Mouse (Mus musculus): ENCODE measurements around the gene Scp2. TPM values are rescaled to one million over a fixed set of nuclear protein-coding genes. Genes with fewer than 3 reads are reported as not detected.
A peak's percentile ranks its signal among the peaks of the same experiment; 100 is the strongest.
"Not testable (repeated sequence)": the region's sequence is repeated elsewhere in the genome, so short reads cannot be mapped to it uniquely, and the experiment has no call there.

Scp2 gene
- 217 and 227 TPM in 2 replicates for polyA plus RNA-seq (2014; fragmentation: Nextera tagmentation; extraction: Ambion mirVana)

GRCm38 (mm10) chr4:108144880-108145279 is at the start of gene Scp2:
Scp2 (minus strand) TSS chr4:108144998.
- H3K36me3 ChIP-seq (ENCODE audit: control insufficient read depth, insufficient read depth, low read length), result no peaks in the 10 kb centered on the region
- H3K27me3 ChIP-seq (replicated peaks; ENCODE audit: control insufficient read depth, insufficient read depth, low read length), result no peaks in the 10 kb centered on the region
- H3K27ac ChIP-seq (ENCODE audit: low read depth), result no peak within 1 kb of the TSS
- 72% methylated on average over 1 of the region's 1 CpGs for WGBS
- no peak for ATAC-seq (replicated peaks; ENCODE audit: low FRiP score, low TSS enrichment, low read depth)
- DNase-seq (ENCODE audit: low spot score), result no peak
- no peak within 1 kb of the TSS for H3K4me2 ChIP-seq (ENCODE audit: low read length)
- peaks cover 3% of the 10 kb centered on the region; the same call in 1 of the 2 replicates for H3K9me3 ChIP-seq (ENCODE audit: control insufficient read depth, low read length)
- no peaks in the 10 kb centered on the region for H3K4me1 ChIP-seq (replicated peaks; ENCODE audit: control insufficient read depth, insufficient read depth, low read length)
- no peak within 1 kb of the TSS for H3K9ac ChIP-seq (ENCODE audit: low read length)
- no peak within 1 kb of the TSS for H3K4me3 ChIP-seq (ENCODE audit: low read depth, low read length)

DNA sequence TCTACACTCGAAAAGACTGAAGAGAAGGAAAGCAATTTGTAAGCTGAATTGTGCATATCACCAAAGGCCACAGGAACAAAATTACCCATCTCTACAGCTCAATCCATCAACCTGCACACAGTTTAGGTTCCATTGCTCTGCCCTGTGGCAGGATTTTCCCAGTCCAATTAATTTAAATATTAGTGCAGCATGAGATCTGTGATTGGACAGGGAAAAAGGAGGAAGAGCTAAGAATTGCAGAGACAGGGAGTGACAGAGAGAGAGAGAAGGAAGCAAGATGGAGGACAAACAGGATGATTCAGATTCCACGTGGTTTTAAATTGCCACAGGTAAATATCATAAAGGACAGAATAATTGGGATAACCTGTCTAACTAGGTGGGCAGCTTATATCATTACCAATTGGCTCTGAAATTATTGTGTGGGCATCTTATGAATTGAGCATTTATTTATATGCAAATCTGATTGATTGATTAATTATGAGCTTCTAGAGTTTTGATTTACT is 48.1 kb upstream of the Scp2 start:
- WGBS, result 63% methylated on average over 2 of the region's 2 CpGs
- Histone ChIP-seq H3K27me3 (replicated peaks; ENCODE audit: control insufficient read depth, insufficient read depth, low read length) (no peaks in the 10 kb centered on the region), H3K4me2 (ENCODE audit: low read length) (no peak overlapping the region), H3K9me3 (ENCODE audit: control insufficient read depth, low read length) (no peaks in the 10 kb centered on the region), H3K9ac (ENCODE audit: low read length) (no peak overlapping the region), H3K4me3 (ENCODE audit: low read depth, low read length) (no peak overlapping the region), H3K4me1 (replicated peaks; ENCODE audit: control insufficient read depth, insufficient read depth, low read length) (no peaks in the 10 kb centered on the region), H3K27ac (ENCODE audit: low read depth) (no peak overlapping the region), H3K36me3 (ENCODE audit: control insufficient read depth, insufficient read depth, low read length) (no peaks in the 10 kb centered on the region)
- ATAC-seq (replicated peaks; ENCODE audit: low FRiP score, low TSS enrichment, low read depth), result no peak
- DNase-seq (ENCODE audit: low spot score), result no peak

GRCm38 (mm10) chr4:108182278-108182677 is 37.5 kb upstream of the Scp2 start:
- DNase-seq (ENCODE audit: low spot score) (no peak), ATAC-seq (replicated peaks; ENCODE audit: low FRiP score, low TSS enrichment, low read depth) (no peak)
- H3K4me2 ChIP-seq (ENCODE audit: low read length), result no peak overlapping the region
- no peaks in the 10 kb centered on the region for H3K9me3 ChIP-seq (ENCODE audit: control insufficient read depth, low read length)
- H3K4me3 ChIP-seq (ENCODE audit: low read depth, low read length), result no peak overlapping the region
- no peak overlapping the region for H3K9ac ChIP-seq (ENCODE audit: low read length)
- no peaks in the 10 kb centered on the region for H3K27me3 ChIP-seq (replicated peaks; ENCODE audit: control insufficient read depth, insufficient read depth, low read length)
- no peaks in the 10 kb centered on the region for H3K36me3 ChIP-seq (ENCODE audit: control insufficient read depth, insufficient read depth, low read length)
- no peak overlapping the region for H3K27ac ChIP-seq (ENCODE audit: low read depth)
- H3K4me1 ChIP-seq (replicated peaks; ENCODE audit: control insufficient read depth, insufficient read depth, low read length), result no peaks in the 10 kb centered on the region
- WGBS, result 50% methylated on average over 1 of the region's 1 CpGs

DNA sequence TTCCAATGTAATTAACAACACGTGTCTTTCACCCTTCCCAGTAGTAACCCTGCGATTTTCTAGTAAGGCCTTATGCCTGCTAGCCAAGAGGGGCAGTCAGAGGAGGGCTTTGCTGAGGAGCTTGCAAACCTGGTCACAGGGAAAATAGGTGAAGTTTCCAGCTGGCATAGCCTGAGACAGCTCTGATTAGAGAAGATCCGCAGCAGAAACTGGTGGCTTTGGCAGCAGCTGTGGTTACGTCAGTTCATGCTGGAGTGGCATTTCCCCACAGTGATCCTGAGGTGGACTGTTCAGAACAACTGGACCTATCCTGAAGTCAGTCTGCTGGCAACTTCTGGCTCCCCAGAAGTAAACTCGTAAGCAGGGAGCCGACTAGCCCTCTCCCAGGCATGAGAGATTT is 23.3 kb upstream of the Scp2 start:
- Histone ChIP-seq H3K9me3 (ENCODE audit: control insufficient read depth, low read length) (no peaks in the 10 kb centered on the region), H3K4me3 (ENCODE audit: low read depth, low read length) (no peak overlapping the region), H3K36me3 (ENCODE audit: control insufficient read depth, insufficient read depth, low read length) (peaks cover 7% of the 10 kb centered on the region), H3K27ac (ENCODE audit: low read depth) (no peak overlapping the region), H3K4me1 (replicated peaks; ENCODE audit: control insufficient read depth, insufficient read depth, low read length) (no peaks in the 10 kb centered on the region), H3K4me2 (ENCODE audit: low read length) (no peak overlapping the region), H3K9ac (ENCODE audit: low read length) (no peak overlapping the region), H3K27me3 (replicated peaks; ENCODE audit: control insufficient read depth, insufficient read depth, low read length) (no peaks in the 10 kb centered on the region)
- WGBS, result 86% methylated on average over 6 of the region's 6 CpGs
- no peak for DNase-seq (ENCODE audit: low spot score)
- no peak for ATAC-seq (replicated peaks; ENCODE audit: low FRiP score, low TSS enrichment, low read depth)

GRCm38 (mm10) chr4:108166874-108167273 is 22.1 kb upstream of the Scp2 start:
- DNase-seq (ENCODE audit: low spot score), result no peak

DNA sequence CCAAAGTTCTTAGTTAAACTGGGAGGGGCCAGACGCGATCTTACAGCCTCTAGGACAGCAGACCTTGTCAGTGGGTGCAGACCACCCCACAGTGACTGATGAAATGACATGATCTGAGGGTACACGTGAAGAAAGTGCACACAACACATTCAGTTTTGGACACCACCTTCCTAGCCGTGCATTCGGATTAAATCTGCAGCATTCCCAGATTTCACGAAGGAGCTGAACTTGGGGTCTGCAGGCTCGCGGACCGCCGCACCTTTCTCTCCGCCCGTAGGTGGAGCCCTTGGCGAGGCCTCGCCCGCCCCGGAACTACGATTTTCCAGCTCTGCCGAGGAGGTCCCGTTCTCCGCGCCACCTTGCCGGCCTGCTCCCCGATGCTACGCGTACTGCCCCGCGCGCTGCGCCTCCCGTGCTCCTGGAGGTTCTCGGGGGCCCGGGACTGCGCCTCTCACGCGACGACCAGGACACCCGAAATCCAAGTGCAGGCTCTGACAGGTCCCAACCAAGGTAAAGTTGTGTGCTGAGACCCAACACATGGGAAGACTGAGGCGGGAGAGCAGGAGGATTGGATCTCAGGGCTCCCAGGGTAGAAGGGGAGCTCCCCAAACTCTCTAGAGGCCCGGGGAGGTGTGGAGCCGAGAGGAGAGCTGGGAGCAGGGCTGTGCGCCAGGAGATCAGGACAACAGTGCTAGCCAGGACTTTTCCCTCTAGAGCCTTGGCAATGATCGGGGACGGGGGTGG is 20.5 kb upstream of the Scp2 start, which contains the start of gene Echdc2:
Gene Echdc2 (plus strand): TSS at position 286 of the 744 bp plus-strand sequence.
- ATAC-seq (replicated peaks; ENCODE audit: low FRiP score, low TSS enrichment, low read depth), result peak; percentile 78
- Histone ChIP-seq H3K27me3 (replicated peaks; ENCODE audit: control insufficient read depth, insufficient read depth, low read length) (no peaks in the 10 kb centered on the region), H3K4me3 (ENCODE audit: low read depth, low read length) (peak within 1 kb of the TSS; percentile 69), H3K9me3 (ENCODE audit: control insufficient read depth, low read length) (no peaks in the 10 kb centered on the region), H3K9ac (ENCODE audit: low read length) (peak within 1 kb of the TSS; percentile 64), H3K36me3 (ENCODE audit: control insufficient read depth, insufficient read depth, low read length) (no peaks in the 10 kb centered on the region), H3K27ac (ENCODE audit: low read depth) (no peak within 1 kb of the TSS), H3K4me2 (ENCODE audit: low read length) (peak within 1 kb of the TSS; percentile 97), H3K4me1 (replicated peaks; ENCODE audit: control insufficient read depth, insufficient read depth, low read length) (no peaks in the 10 kb centered on the region)
- WGBS, result 1% methylated on average over 43 of the region's 43 CpGs
- peak; percentile 86 for DNase-seq (ENCODE audit: low spot score)

More at GRCm38 (mm10) chr4:108166874-108167273, 22.1 kb upstream of the Scp2 start:
- ATAC-seq (replicated peaks; ENCODE audit: low FRiP score, low TSS enrichment, low read depth), result no peak
- H3K4me3 ChIP-seq (ENCODE audit: low read depth, low read length), result no peak overlapping the region
- no peak overlapping the region for H3K9ac ChIP-seq (ENCODE audit: low read length)
- H3K4me2 ChIP-seq (ENCODE audit: low read length), result no peak overlapping the region
- H3K27me3 ChIP-seq (replicated peaks; ENCODE audit: control insufficient read depth, insufficient read depth, low read length), result no peaks in the 10 kb centered on the region
- no peak overlapping the region for H3K27ac ChIP-seq (ENCODE audit: low read depth)
- WGBS, result 86% methylated on average over 4 of the region's 4 CpGs
- no peaks in the 10 kb centered on the region for H3K4me1 ChIP-seq (replicated peaks; ENCODE audit: control insufficient read depth, insufficient read depth, low read length)
- no peaks in the 10 kb centered on the region for H3K9me3 ChIP-seq (ENCODE audit: control insufficient read depth, low read length)
- peaks cover 7% of the 10 kb centered on the region for H3K36me3 ChIP-seq (ENCODE audit: control insufficient read depth, insufficient read depth, low read length)

GRCm38 (mm10) chr4:108163291-108163690 is 18.5 kb upstream of the Scp2 start:
- WGBS, result 80% methylated on average over 3 of the region's 3 CpGs
- no peaks in the 10 kb centered on the region for H3K4me1 ChIP-seq (replicated peaks; ENCODE audit: control insufficient read depth, insufficient read depth, low read length)
- no peaks in the 10 kb centered on the region for H3K9me3 ChIP-seq (ENCODE audit: control insufficient read depth, low read length)
- H3K27me3 ChIP-seq (replicated peaks; ENCODE audit: control insufficient read depth, insufficient read depth, low read length), result no peaks in the 10 kb centered on the region
- no peak for ATAC-seq (replicated peaks; ENCODE audit: low FRiP score, low TSS enrichment, low read depth)
- no peaks in the 10 kb centered on the region for H3K36me3 ChIP-seq (ENCODE audit: control insufficient read depth, insufficient read depth, low read length)
- H3K4me2 ChIP-seq (ENCODE audit: low read length), result no peak overlapping the region
- H3K9ac ChIP-seq (ENCODE audit: low read length), result no peak overlapping the region
- no peak overlapping the region for H3K4me3 ChIP-seq (ENCODE audit: low read depth, low read length)
- DNase-seq (ENCODE audit: low spot score), result no peak
- no peak overlapping the region for H3K27ac ChIP-seq (ENCODE audit: low read depth)

- no peaks in the 10 kb centered on the region for H3K4me1 ChIP-seq (replicated peaks; ENCODE audit: control insufficient read depth, insufficient read depth, low read length)
- H3K27me3 ChIP-seq (replicated peaks; ENCODE audit: control insufficient read depth, insufficient read depth, low read length), result no peaks in the 10 kb centered on the region
- no peak overlapping the region for H3K4me2 ChIP-seq (ENCODE audit: low read length)
- DNase-seq (ENCODE audit: low spot score) (no peak), ATAC-seq (replicated peaks; ENCODE audit: low FRiP score, low TSS enrichment, low read depth) (no peak)
- H3K4me3 ChIP-seq (ENCODE audit: low read depth, low read length), result no peak overlapping the region
- no peaks in the 10 kb centered on the region for H3K9me3 ChIP-seq (ENCODE audit: control insufficient read depth, low read length)
- H3K9ac ChIP-seq (ENCODE audit: low read length), result no peak overlapping the region
- no peak overlapping the region for H3K27ac ChIP-seq (ENCODE audit: low read depth)
- H3K36me3 ChIP-seq (ENCODE audit: control insufficient read depth, insufficient read depth, low read length), result no peaks in the 10 kb centered on the region
- 91% methylated on average over 8 of the region's 8 CpGs for WGBS
Measured at GRCm38 (mm10) chr4:108161936-108162335, 17.1 kb upstream of the Scp2 start.

DNA sequence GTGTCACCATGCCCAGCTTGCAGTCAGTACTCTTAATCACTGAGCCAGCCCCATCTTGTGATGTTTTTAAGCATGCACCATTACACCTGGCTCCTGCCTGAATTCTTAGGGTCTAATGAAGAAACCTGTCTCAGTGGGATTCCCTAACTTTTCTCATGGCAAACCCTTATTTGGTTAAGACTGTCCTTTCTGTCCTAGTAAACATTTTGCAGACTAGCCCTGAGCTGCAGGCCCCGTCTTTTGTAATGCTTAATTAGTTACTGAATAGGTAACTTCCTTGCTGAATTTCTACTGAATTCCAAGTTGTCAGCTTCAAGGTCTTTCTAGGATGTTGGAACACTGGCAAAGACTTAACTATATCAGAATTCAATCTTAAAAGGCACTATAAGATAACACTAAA is 10.3 kb upstream of the Scp2 start:
- H3K4me3 ChIP-seq (ENCODE audit: low read depth, low read length); H3K36me3 ChIP-seq (ENCODE audit: control insufficient read depth, insufficient read depth, low read length); H3K4me1 ChIP-seq (replicated peaks; ENCODE audit: control insufficient read depth, insufficient read depth, low read length); H3K27ac ChIP-seq (ENCODE audit: low read depth); ATAC-seq (replicated peaks; ENCODE audit: low FRiP score, low TSS enrichment, low read depth); H3K4me2 ChIP-seq (ENCODE audit: low read length); DNase-seq (ENCODE audit: low spot score); H3K9me3 ChIP-seq (ENCODE audit: control insufficient read depth, low read length); H3K27me3 ChIP-seq (replicated peaks; ENCODE audit: control insufficient read depth, insufficient read depth, low read length); H3K9ac ChIP-seq (ENCODE audit: low read length): not testable (repeated sequence)
- 88% methylated on average over 1 of the region's 1 CpGs for WGBS

Measured in intestine, embryonic 14.5 days (tissue).